Mouse (Mus musculus) frontal cortex, adult (tissue): Measurements from ENCODE around the gene Hephl1.

Experiments
- ATAC-seq: cut with Nextera tagmentation; 2 replicates; pipeline ENCODE4 v1.9.2; 2017; ENCODE audit warnings: mild to moderate bottlenecking, moderate library complexity, mixed read lengths; ENCODE audit not compliant: low TSS enrichment

Gene Hephl1

GRCm38 (mm10) chr9:15017791-15018755, 93.8 kb downstream of the Hephl1 start:
- ATAC-seq: peak; percentile 52

GRCm38 (mm10) chr9:15015223-15015956, 96.5 kb downstream of the Hephl1 start:
- peak; percentile 76 for ATAC-seq

- no peak for ATAC-seq
These were observed 104.3 kb downstream of the Hephl1 start for GRCm38 (mm10) chr9:15007566-15007965.

- ATAC-seq: no peak
These were observed 107.6 kb downstream of the Hephl1 start for GRCm38 (mm10) chr9:15004298-15004685.

- ATAC-seq: no peak; the same call in 1 of the 2 replicates
These were observed 108.1 kb downstream of the Hephl1 start for GRCm38 (mm10) chr9:15003676-15004297.

- no peak for ATAC-seq
These were observed 108.8 kb downstream of the Hephl1 start for GRCm38 (mm10) chr9:15002995-15003613.
